Mouse (Mus musculus) heart, embryonic 12.5 days (tissue): ENCODE results near the gene Hivep3. TPM values are rescaled to one million over a fixed set of nuclear protein-coding genes. Genes with fewer than 3 reads are reported as not detected.

Source experiments
- ATAC-seq: fragments of 200-750 bp; cut with Nextera tagmentation; 2 replicates; pipeline ENCODE4 v1.8.0; 2017; ENCODE audit warnings: moderate TSS enrichment, moderate library complexity; ENCODE audit not compliant: insufficient number of reproducible peaks, low FRiP score
- H3K27ac ChIP-seq: fragments of 300-500 bp; sonication (generic); 2 replicates; pipeline ENCODE4 v1.5.1; 2016; ENCODE audit warnings: mild to moderate bottlenecking, moderate library complexity; ENCODE audit not compliant: poor library complexity, severe bottlenecking
- H3K27me3 ChIP-seq: fragments of 300-500 bp; sonication (generic); replicated peaks from 2 replicates; pipeline ENCODE4 v1.6.1; 2016; ENCODE audit warnings: mild to moderate bottlenecking, moderate library complexity
- H3K36me3 ChIP-seq: fragments of 300-500 bp; sonication (generic); 2 replicates; pipeline ENCODE4 v1.6.1; 2016; ENCODE audit warnings: mild to moderate bottlenecking, moderate library complexity
- H3K4me1 ChIP-seq: fragments of 300-500 bp; sonication (generic); replicated peaks from 2 replicates; pipeline ENCODE4 v1.6.1; 2016; ENCODE audit warnings: mild to moderate bottlenecking
- H3K4me2 ChIP-seq: fragments of 300-500 bp; sonication (generic); 2 replicates; pipeline ENCODE4 v1.6.1; 2016; ENCODE audit warnings: mild to moderate bottlenecking, moderate library complexity
- H3K4me3 ChIP-seq: fragments of 300-500 bp; sonication (generic); 2 replicates; pipeline ENCODE4 v1.5.1; 2016; ENCODE audit warnings: mild to moderate bottlenecking
- H3K9ac ChIP-seq: fragments of 300-500 bp; sonication (generic); 2 replicates; pipeline ENCODE4 v1.6.1; 2016; ENCODE audit warnings: mild to moderate bottlenecking, moderate library complexity
- H3K9me3 ChIP-seq: fragments of 300-500 bp; sonication (generic); replicated peaks from 2 replicates; pipeline ENCODE4 v1.6.1; 2016; ENCODE audit warnings: mild to moderate bottlenecking, moderate library complexity
- WGBS: fragments of 180-500 bp; shearing (Covaris S2); methylation state at CpG from one replicate; pipeline ENCODE4 v1.1.7; 2016; 5-methylcytosine and 5-hydroxymethylcytosine counted together
- polyA plus RNA-seq: library from polyadenylated mRNA; unstranded; fragments of >200 nt; fragmentation: Nextera tagmentation; extraction: Ambion mirVana; gene quantifications from 2 replicates; pipeline ENCODE4 v1.2.1, GENCODE M21; 2016

The Hivep3 gene
- polyA plus RNA-seq, 1 experiment from 2014 or later = 6.1 TPM

GRCm38 (mm10) chr4:119845596-119846161, 112.1 kb downstream of the Hivep3 start:
- no peak for ATAC-seq

GRCm38 (mm10) chr4:119852483-119852882, 118.9 kb downstream of the Hivep3 start:
- Histone ChIP-seq H3K9ac (no peak overlapping the region), H3K27ac (no peak overlapping the region), H3K4me1 (peaks cover 3% of the 10 kb centered on the region), H3K4me3 (no peak overlapping the region), H3K9me3 (no peaks in the 10 kb centered on the region), H3K27me3 (no peaks in the 10 kb centered on the region), H3K36me3 (no peaks in the 10 kb centered on the region), H3K4me2 (no peak overlapping the region)
- no peak for ATAC-seq
- 57% methylated on average over 8 of the region's 8 CpGs for whole genome bisulfite sequencing

More at GRCm38 (mm10) chr4:119845596-119846161, 112.1 kb downstream of the Hivep3 start:
- Histone ChIP-seq H3K4me2 (no peak overlapping the region), H3K9me3 (no peaks in the 10 kb centered on the region), H3K4me3 (no peak overlapping the region), H3K27ac (no peak overlapping the region), H3K27me3 (no peaks in the 10 kb centered on the region), H3K36me3 (no peaks in the 10 kb centered on the region), H3K4me1 (no peaks in the 10 kb centered on the region; the same call in 1 of the 2 replicates), H3K9ac (no peak overlapping the region)
- 69% methylated on average over 3 of the region's 3 CpGs for WGBS

GRCm38 (mm10) chr4:119854307-119855144, 120.9 kb downstream of the Hivep3 start:
- Histone ChIP-seq H3K4me1 (peaks cover 6% of the 10 kb centered on the region), H3K4me2 (no peak overlapping the region), H3K36me3 (no peaks in the 10 kb centered on the region), H3K9me3 (no peaks in the 10 kb centered on the region), H3K27ac (no peak overlapping the region), H3K9ac (no peak overlapping the region), H3K4me3 (no peak overlapping the region), H3K27me3 (0 out of 2 replicates have a peak, but pooled peaks cover 4% of the 10 kb centered on the region)
- no peak for ATAC-seq
- 76% methylated on average over 9 of the region's 9 CpGs for WGBS

GRCm38 (mm10) chr4:119859454-119859853, 125.9 kb downstream of the Hivep3 start:
- H3K36me3 ChIP-seq = no peaks in the 10 kb centered on the region
- H3K4me3 ChIP-seq = no peak overlapping the region
- 45% methylated on average over 4 of the region's 4 CpGs for WGBS
- H3K4me1 ChIP-seq = peaks cover 6% of the 10 kb centered on the region
- H3K4me2 ChIP-seq = no peak overlapping the region
- H3K27me3 ChIP-seq = 0 out of 2 replicates have a peak, but pooled peaks cover 6% of the 10 kb centered on the region
- no peaks in the 10 kb centered on the region for H3K9me3 ChIP-seq
- no peak for ATAC-seq
- H3K9ac ChIP-seq = no peak overlapping the region
- no peak overlapping the region for H3K27ac ChIP-seq

GRCm38 (mm10) chr4:119861001-119861400, 127.4 kb downstream of the Hivep3 start:
- Histone ChIP-seq H3K4me3 (no peak overlapping the region), H3K36me3 (no peaks in the 10 kb centered on the region)

GRCm38 (mm10) chr4:119865827-119866455, 132.4 kb downstream of the Hivep3 start:
- 58% methylated on average over 3 of the region's 3 CpGs for WGBS
- 0 out of 2 replicates have a peak, but pooled peaks cover 2% of the 10 kb centered on the region for H3K27me3 ChIP-seq
- H3K9me3 ChIP-seq = no peaks in the 10 kb centered on the region
- no peak overlapping the region for H3K4me3 ChIP-seq
- no peak overlapping the region for H3K9ac ChIP-seq
- H3K27ac ChIP-seq = no peak overlapping the region
- no peak overlapping the region for H3K4me2 ChIP-seq
- H3K36me3 ChIP-seq = no peaks in the 10 kb centered on the region
- peaks cover 7% of the 10 kb centered on the region for H3K4me1 ChIP-seq
- no peak for ATAC-seq

More at GRCm38 (mm10) chr4:119861001-119861400, 127.4 kb downstream of the Hivep3 start:
- H3K9ac ChIP-seq = no peak overlapping the region
- 0 out of 2 replicates have a peak, but pooled peaks cover 6% of the 10 kb centered on the region for H3K27me3 ChIP-seq
- H3K4me1 ChIP-seq = peaks cover 9% of the 10 kb centered on the region
- WGBS = 58% methylated on average over 4 of the region's 4 CpGs
- H3K4me2 ChIP-seq = no peak overlapping the region
- H3K9me3 ChIP-seq = no peaks in the 10 kb centered on the region
- no peak overlapping the region for H3K27ac ChIP-seq
- ATAC-seq = no peak

GRCm38 (mm10) chr4:119867132-119867531, 133.5 kb downstream of the Hivep3 start:
- no peak for ATAC-seq
- peaks cover 7% of the 10 kb centered on the region for H3K4me1 ChIP-seq
- no peak overlapping the region for H3K4me2 ChIP-seq
- H3K27me3 ChIP-seq = 0 out of 2 replicates have a peak, but pooled peaks cover 2% of the 10 kb centered on the region
- no peak overlapping the region for H3K9ac ChIP-seq
- H3K4me3 ChIP-seq = no peak overlapping the region
- WGBS = 81% methylated on average over 3 of the region's 3 CpGs
- no peak overlapping the region for H3K27ac ChIP-seq
- H3K36me3 ChIP-seq = no peaks in the 10 kb centered on the region
- no peaks in the 10 kb centered on the region for H3K9me3 ChIP-seq

- Histone ChIP-seq H3K9me3 (no peaks in the 10 kb centered on the region), H3K4me1 (peaks cover 7% of the 10 kb centered on the region), H3K36me3 (no peaks in the 10 kb centered on the region), H3K27me3 (no peaks in the 10 kb centered on the region; the same call in 1 of the 2 replicates), H3K9ac (no peak overlapping the region), H3K27ac (no peak overlapping the region), H3K4me2 (no peak overlapping the region), H3K4me3 (no peak overlapping the region)
- ATAC-seq = no peak
- 61% methylated on average over 6 of the region's 6 CpGs for WGBS
Observed at GRCm38 (mm10) chr4:119870411-119870810, 136.8 kb downstream of the Hivep3 start.

GRCm38 (mm10) chr4:119871441-119871840, 137.9 kb downstream of the Hivep3 start:
- Histone ChIP-seq H3K36me3 (no peaks in the 10 kb centered on the region), H3K4me3 (no peak overlapping the region), H3K4me1 (peaks cover under 1% of the 10 kb centered on the region), H3K9me3 (no peaks in the 10 kb centered on the region), H3K27me3 (no peaks in the 10 kb centered on the region; the same call in 1 of the 2 replicates), H3K27ac (no peak overlapping the region), H3K4me2 (no peak overlapping the region), H3K9ac (no peak overlapping the region)
- 88% methylated on average over 2 of the region's 2 CpGs for WGBS
- no peak for ATAC-seq

- no peak for ATAC-seq
- Histone ChIP-seq H3K4me3 (no peak overlapping the region), H3K4me1 (no peaks in the 10 kb centered on the region), H3K4me2 (no peak overlapping the region), H3K27ac (no peak overlapping the region), H3K9me3 (no peaks in the 10 kb centered on the region), H3K36me3 (no peaks in the 10 kb centered on the region), H3K27me3 (no peaks in the 10 kb centered on the region; the same call in 1 of the 2 replicates), H3K9ac (no peak overlapping the region)
- WGBS = 78% methylated on average over 10 of the region's 10 CpGs
Observed at GRCm38 (mm10) chr4:119871861-119872582, 138.4 kb downstream of the Hivep3 start.
